Mouse (Mus musculus): ENCODE measurements around the gene Tenm3. TPM values are rescaled to one million over a fixed set of nuclear protein-coding genes. Genes with fewer than 3 reads are reported as not detected.

Gene Tenm3
- polyA plus RNA-seq, 1 experiment = 106 TPM

DNA sequence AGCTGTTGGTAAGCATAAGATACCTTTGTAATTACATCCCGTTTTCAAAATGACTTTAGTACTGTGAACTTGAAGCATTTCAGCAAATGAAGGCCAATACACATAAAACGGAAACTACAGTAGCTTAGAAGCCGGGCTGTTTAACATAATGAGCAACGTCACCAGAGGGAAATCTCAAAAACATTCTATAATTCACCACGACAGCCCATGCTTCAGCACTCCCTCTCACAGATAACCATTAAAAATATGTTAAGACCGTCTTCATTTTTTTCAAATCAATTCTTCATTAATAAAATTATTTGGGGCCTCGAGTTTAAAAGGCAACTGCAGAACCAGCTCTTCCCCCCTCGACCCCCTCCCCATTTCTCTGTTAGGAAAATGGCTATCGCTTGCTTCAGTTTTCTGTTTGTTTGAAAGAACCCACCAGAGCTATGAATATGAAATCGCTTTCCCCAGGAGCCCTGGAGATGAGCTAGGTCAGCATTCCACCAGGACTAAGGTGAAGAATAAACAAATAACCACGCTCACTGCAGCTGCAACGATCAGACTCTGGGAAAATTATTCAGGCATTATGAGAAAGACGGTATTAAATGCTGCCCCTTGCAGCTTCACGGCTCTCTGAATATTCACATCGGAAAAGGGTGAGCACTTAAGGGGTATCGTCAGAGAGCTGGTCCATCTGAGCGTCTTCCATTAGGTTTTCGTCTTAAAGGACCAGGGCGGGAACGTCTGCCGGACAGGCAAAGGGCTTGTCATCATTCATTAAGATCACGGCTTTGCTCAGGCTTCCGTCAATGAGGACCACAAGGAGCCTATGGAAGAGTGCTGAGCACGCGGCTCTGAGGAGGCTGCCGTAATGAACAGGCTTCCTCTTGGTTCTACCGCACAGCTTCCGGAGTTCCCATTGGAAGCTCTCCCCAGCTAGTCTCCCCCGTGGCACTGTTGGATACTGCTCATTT is 334.8 kb downstream of the Tenm3 start:
- Histone ChIP-seq H3K27ac (ENCODE audit: insufficient read depth, low read length) (no peak overlapping the region), H3K4me3 (ENCODE audit: insufficient read depth, low read length) (no peak overlapping the region), H3K4me1 (ENCODE audit: control insufficient read depth, insufficient read depth, low read length) (no peaks in the 10 kb centered on the region)
- TF ChIP-seq POLR2A (IDR thresholded peaks at IDR 0.05; ENCODE audit: low read depth, low read length) = no peak
- TF ChIP-seq CTCF (IDR thresholded peaks at IDR 0.05; ENCODE audit: borderline replicate concordance, insufficient read depth, low read length) = no peak

DNA sequence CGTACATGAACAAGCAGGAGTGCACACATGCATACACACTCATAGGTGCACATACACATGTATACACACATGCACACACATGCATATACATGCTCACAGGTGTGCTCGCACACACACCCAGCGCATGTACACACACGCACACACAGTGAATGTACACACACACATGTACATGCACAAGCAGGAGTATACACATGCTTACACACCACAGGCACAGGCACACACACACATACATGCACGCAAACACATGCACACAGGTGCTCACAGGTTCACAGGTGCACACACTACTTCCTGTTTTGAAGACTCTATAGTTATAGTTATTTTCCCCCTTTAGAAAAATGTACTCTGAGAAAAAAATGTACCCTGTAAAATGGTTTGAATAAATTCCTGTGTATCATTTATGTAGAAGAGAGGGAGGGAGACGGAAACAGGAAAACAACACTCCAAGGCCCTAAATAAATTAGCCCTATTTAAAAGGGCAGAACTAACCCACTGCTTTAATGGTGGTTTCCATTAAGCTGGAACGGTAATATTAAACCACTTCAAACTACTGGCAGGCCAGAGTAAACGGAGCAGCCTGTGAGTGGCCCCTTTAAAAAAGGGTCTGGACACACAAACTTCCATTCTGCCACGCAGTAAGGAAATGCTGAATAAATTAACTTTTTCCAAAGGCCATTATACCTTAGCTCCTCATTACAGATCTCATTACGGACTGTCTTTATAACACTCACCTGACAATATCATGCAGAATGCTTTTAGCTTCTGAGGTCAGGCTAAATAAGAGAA is 335.8 kb downstream of the Tenm3 start:
- Histone ChIP-seq H3K4me1 (ENCODE audit: control insufficient read depth, insufficient read depth, low read length) (no peaks in the 10 kb centered on the region), H3K27ac (ENCODE audit: insufficient read depth, low read length) (no peak overlapping the region), H3K4me3 (ENCODE audit: insufficient read depth, low read length) (no peak overlapping the region)
- no peak for TF ChIP-seq CTCF (IDR thresholded peaks at IDR 0.05; ENCODE audit: borderline replicate concordance, insufficient read depth, low read length)
- TF ChIP-seq POLR2A (IDR thresholded peaks at IDR 0.05; ENCODE audit: low read depth, low read length) = no peak

DNA sequence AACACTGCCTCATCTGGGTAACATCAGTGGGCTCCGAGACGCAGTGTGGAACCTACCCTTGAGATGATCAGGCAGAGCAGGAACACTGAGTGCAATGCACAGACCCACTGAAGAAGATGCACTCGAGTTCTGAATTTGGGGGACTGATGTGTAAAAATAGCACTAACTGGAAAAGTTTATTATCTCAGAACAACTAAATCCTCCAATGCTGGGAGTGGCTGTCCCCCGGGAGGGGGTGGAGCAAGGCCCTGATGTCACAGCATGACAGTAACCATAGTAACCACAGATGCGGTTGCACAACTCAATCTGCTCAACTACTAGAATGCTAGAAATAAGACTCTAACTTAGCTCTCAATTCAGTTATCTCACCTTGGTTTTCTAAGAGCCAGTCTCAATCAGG is 351.3 kb downstream of the Tenm3 start:
- H3K4me1 ChIP-seq (ENCODE audit: control insufficient read depth, insufficient read depth, low read length) = no peaks in the 10 kb centered on the region; the same call in 1 of the 2 replicates
- no peak overlapping the region for H3K4me3 ChIP-seq (ENCODE audit: insufficient read depth, low read length)
- H3K27ac ChIP-seq (ENCODE audit: insufficient read depth, low read length) = no peak overlapping the region
- TF ChIP-seq CTCF (IDR thresholded peaks at IDR 0.05; ENCODE audit: borderline replicate concordance, insufficient read depth, low read length) = no peak
- no peak for TF ChIP-seq POLR2A (IDR thresholded peaks at IDR 0.05; ENCODE audit: low read depth, low read length)

GRCm38 (mm10) chr8:48490635-48491165 is 353.1 kb downstream of the Tenm3 start:
- no peak overlapping the region for H3K27ac ChIP-seq (ENCODE audit: insufficient read depth, low read length)
- TF ChIP-seq POLR2A (IDR thresholded peaks at IDR 0.05; ENCODE audit: low read depth, low read length) = no peak
- TF ChIP-seq CTCF (IDR thresholded peaks at IDR 0.05; ENCODE audit: borderline replicate concordance, insufficient read depth, low read length) = no peak
- H3K4me1 ChIP-seq (ENCODE audit: control insufficient read depth, insufficient read depth, low read length) = no peaks in the 10 kb centered on the region; the same call in 1 of the 2 replicates
- H3K4me3 ChIP-seq (ENCODE audit: insufficient read depth, low read length) = no peak overlapping the region

DNA sequence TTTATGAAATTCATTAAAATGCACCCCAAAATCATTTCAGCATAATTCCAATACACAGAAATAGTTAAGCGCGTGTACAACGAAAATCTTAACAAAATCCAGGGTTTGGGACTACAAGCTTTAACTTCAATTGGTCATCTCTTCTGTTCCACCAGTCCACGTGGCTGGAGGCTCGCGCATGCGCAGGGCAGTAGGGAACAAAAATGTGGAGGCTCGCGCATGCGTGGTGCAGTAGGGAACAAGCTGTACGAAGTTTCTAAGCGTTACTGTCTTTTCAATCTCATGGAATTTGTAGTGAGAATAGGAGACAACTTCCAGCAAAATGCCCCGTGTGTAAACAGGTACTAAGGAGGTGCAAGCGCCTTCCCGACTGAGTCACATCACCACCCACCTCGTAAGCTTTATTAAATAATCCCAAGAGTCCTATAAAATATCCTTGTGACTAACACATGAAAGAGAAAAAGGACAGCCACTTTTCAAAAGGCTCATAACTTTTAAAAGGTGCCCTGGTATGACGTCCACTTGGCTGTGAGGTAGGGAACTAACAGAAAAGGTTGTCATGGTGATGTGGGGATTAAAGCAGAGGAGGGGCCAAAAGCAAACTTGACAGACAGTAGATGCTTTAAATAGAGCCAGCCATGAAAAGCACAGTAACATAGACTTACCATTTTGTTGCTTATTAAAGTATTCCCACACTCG is 353.7 kb downstream of the Tenm3 start:
- no peaks in the 10 kb centered on the region; the same call in 1 of the 2 replicates for H3K4me1 ChIP-seq (ENCODE audit: control insufficient read depth, insufficient read depth, low read length)
- H3K4me3 ChIP-seq (ENCODE audit: insufficient read depth, low read length) = no peak overlapping the region
- H3K27ac ChIP-seq (ENCODE audit: insufficient read depth, low read length) = no peak overlapping the region
- TF ChIP-seq POLR2A (IDR thresholded peaks at IDR 0.05; ENCODE audit: low read depth, low read length) = no peak
- TF ChIP-seq CTCF (IDR thresholded peaks at IDR 0.05; ENCODE audit: borderline replicate concordance, insufficient read depth, low read length) = no peak

GRCm38 (mm10) chr8:48489417-48489816 is 354.3 kb downstream of the Tenm3 start:
- TF ChIP-seq POLR2A (IDR thresholded peaks at IDR 0.05; ENCODE audit: low read depth, low read length) (no peak), CTCF (IDR thresholded peaks at IDR 0.05; ENCODE audit: borderline replicate concordance, insufficient read depth, low read length) (no peak)
- H3K4me3 ChIP-seq (ENCODE audit: insufficient read depth, low read length) = no peak overlapping the region
- H3K4me1 ChIP-seq (ENCODE audit: control insufficient read depth, insufficient read depth, low read length) = no peaks in the 10 kb centered on the region; the same call in 1 of the 2 replicates
- no peak overlapping the region for H3K27ac ChIP-seq (ENCODE audit: insufficient read depth, low read length)

GRCm38 (mm10) chr8:48488809-48489208 is 354.9 kb downstream of the Tenm3 start:
- Histone ChIP-seq H3K27ac (ENCODE audit: insufficient read depth, low read length) (no peak overlapping the region), H3K4me1 (ENCODE audit: control insufficient read depth, insufficient read depth, low read length) (no peaks in the 10 kb centered on the region; the same call in 1 of the 2 replicates), H3K4me3 (ENCODE audit: insufficient read depth, low read length) (no peak overlapping the region)
- TF ChIP-seq CTCF (IDR thresholded peaks at IDR 0.05; ENCODE audit: borderline replicate concordance, insufficient read depth, low read length) (no peak), POLR2A (IDR thresholded peaks at IDR 0.05; ENCODE audit: low read depth, low read length) (no peak)

DNA sequence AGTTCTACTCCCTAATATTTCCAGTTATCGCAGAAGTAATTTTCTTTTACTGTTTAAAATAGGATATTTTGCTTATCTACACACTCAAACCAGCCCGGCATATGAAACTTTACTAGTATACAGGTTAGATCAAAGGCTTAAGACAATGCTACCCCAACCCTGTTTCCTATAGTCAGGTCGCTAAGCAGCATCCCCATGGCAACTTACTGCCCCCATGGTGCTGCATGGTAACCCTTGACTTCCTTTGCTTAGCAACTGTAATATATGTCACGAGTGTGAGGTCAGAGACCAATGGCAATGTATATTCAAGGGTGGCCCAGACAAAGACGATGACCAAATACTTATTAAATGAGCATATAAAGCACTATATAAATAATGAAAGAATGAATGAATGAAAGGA is 359.6 kb downstream of the Tenm3 start:
- Histone ChIP-seq H3K27ac (ENCODE audit: insufficient read depth, low read length) (no peak overlapping the region), H3K4me1 (ENCODE audit: control insufficient read depth, insufficient read depth, low read length) (peaks cover 9% of the 10 kb centered on the region), H3K4me3 (ENCODE audit: insufficient read depth, low read length) (no peak overlapping the region)
- TF ChIP-seq POLR2A (IDR thresholded peaks at IDR 0.05; ENCODE audit: low read depth, low read length) = no peak
- TF ChIP-seq CTCF (IDR thresholded peaks at IDR 0.05; ENCODE audit: borderline replicate concordance, insufficient read depth, low read length) = no peak
